Mouse (Mus musculus): Measurements from ENCODE around the gene Otogl. TPM values are rescaled to one million over a fixed set of nuclear protein-coding genes. Genes with fewer than 3 reads are reported as not detected.

The Otogl gene
- not detected in 2 replicates for total RNA-seq (2014; fragmentation: Nextera tagmentation)
- under 0.01 TPM in 2 replicates for total RNA-seq (2017)
- not detected in 2 replicates for polyA plus RNA-seq (2012)

- ATAC-seq (ENCODE audit: extremely low read depth, insufficient number of reproducible peaks, low FRiP score, poor library complexity, severe bottlenecking): no peak
- H3K9me3 ChIP-seq (replicated peaks): no peaks in the 10 kb centered on the region
- H3K36me3 ChIP-seq (replicated peaks): no peaks in the 10 kb centered on the region
- no peaks in the 10 kb centered on the region for H3K4me1 ChIP-seq (ENCODE audit: insufficient read depth, low read depth, low read length)
- no peak within 1 kb of the TSS for H3K4me3 ChIP-seq (ENCODE audit: low read depth, low read length)
- TF ChIP-seq GATA2 (IDR thresholded peaks at IDR 0.05; ENCODE audit: borderline replicate concordance, low read depth, low read length) (no peak), GATA1 (IDR thresholded peaks at IDR 0.05; ENCODE audit: borderline replicate concordance, low read length) (no peak), TAL1 (conservative IDR thresholded peaks at IDR 0.05; ENCODE audit: low read depth, low read length) (no peak), CTCF (IDR thresholded peaks at IDR 0.05; ENCODE audit: low read depth, low read length) (no peak), POLR2AphosphoS5 (IDR thresholded peaks at IDR 0.05; ENCODE audit: insufficient replicate concordance, low read depth, low read length) (no peak)
- no peaks in the 10 kb centered on the region for H3K27me3 ChIP-seq (ENCODE audit: insufficient read depth, low read length)
- DNase-seq (ENCODE audit: low spot score): no peak
These were observed at the start of gene Otogl for GRCm38 (mm10) chr10:107912084-107912573. Gene Otogl (minus strand): TSS chr10:107912134.

- no peaks in the 10 kb centered on the region for H3K4me1 ChIP-seq (ENCODE audit: insufficient read depth, low read depth, low read length)
- DNase-seq (ENCODE audit: low spot score) (no peak), ATAC-seq (ENCODE audit: extremely low read depth, insufficient number of reproducible peaks, low FRiP score, poor library complexity, severe bottlenecking) (no peak)
- TF ChIP-seq GATA2 (IDR thresholded peaks at IDR 0.05; ENCODE audit: borderline replicate concordance, low read depth, low read length): no peak
- TF ChIP-seq TAL1 (conservative IDR thresholded peaks at IDR 0.05; ENCODE audit: low read depth, low read length): no peak
- no peak for TF ChIP-seq POLR2AphosphoS5 (IDR thresholded peaks at IDR 0.05; ENCODE audit: insufficient replicate concordance, low read depth, low read length)
- TF ChIP-seq CTCF (IDR thresholded peaks at IDR 0.05; ENCODE audit: low read depth, low read length): no peak
- TF ChIP-seq GATA1 (IDR thresholded peaks at IDR 0.05; ENCODE audit: borderline replicate concordance, low read length): no peak
- H3K4me3 ChIP-seq (ENCODE audit: low read depth, low read length): no peak overlapping the region
- no peaks in the 10 kb centered on the region for H3K9me3 ChIP-seq (replicated peaks)
- H3K27me3 ChIP-seq (ENCODE audit: insufficient read depth, low read length): no peaks in the 10 kb centered on the region
- no peaks in the 10 kb centered on the region for H3K36me3 ChIP-seq (replicated peaks)
These were observed 44.7 kb upstream of the Otogl start for GRCm38 (mm10) chr10:107956588-107956987.

GRCm38 (mm10) chr10:107954444-107954843, 42.5 kb upstream of the Otogl start:
- no peaks in the 10 kb centered on the region for H3K4me1 ChIP-seq (ENCODE audit: insufficient read depth, low read depth, low read length)
- no peak overlapping the region for H3K4me3 ChIP-seq (ENCODE audit: low read depth, low read length)
- H3K9me3 ChIP-seq (replicated peaks): no peaks in the 10 kb centered on the region
- no peaks in the 10 kb centered on the region for H3K27me3 ChIP-seq (ENCODE audit: insufficient read depth, low read length)
- no peaks in the 10 kb centered on the region for H3K36me3 ChIP-seq (replicated peaks)
- no peak for DNase-seq (ENCODE audit: low spot score)
- no peak for TF ChIP-seq GATA2 (IDR thresholded peaks at IDR 0.05; ENCODE audit: borderline replicate concordance, low read depth, low read length)
- no peak for TF ChIP-seq GATA1 (IDR thresholded peaks at IDR 0.05; ENCODE audit: borderline replicate concordance, low read length)
- no peak for TF ChIP-seq TAL1 (conservative IDR thresholded peaks at IDR 0.05; ENCODE audit: low read depth, low read length)
- no peak for TF ChIP-seq CTCF (IDR thresholded peaks at IDR 0.05; ENCODE audit: low read depth, low read length)
- TF ChIP-seq POLR2AphosphoS5 (IDR thresholded peaks at IDR 0.05; ENCODE audit: insufficient replicate concordance, low read depth, low read length): no peak
- ATAC-seq (ENCODE audit: extremely low read depth, insufficient number of reproducible peaks, low FRiP score, poor library complexity, severe bottlenecking): no peak

DNA sequence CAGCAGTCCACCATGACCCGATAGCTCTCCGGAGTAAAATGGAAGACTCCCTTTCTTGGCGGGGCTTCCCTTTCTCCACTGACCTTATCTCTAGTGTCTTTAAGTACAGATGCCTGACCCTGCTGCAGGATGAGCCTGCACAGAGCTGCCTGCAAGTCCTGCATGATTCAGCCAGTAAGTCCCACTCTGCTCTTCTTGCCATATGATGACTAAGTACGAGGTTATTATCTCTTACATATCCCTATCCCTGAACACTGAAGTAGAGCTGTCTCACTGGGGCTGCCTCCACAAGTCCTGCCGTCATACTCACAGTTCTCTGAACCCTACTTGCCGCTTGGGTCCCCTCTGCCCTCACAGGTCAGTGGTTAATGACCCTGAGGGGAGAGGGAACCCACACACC, 39.7 kb upstream of the Otogl start:
- Histone ChIP-seq H3K9me3 (replicated peaks) (no peaks in the 10 kb centered on the region), H3K4me3 (ENCODE audit: low read depth, low read length) (no peak overlapping the region), H3K27me3 (ENCODE audit: insufficient read depth, low read length) (no peaks in the 10 kb centered on the region), H3K4me1 (ENCODE audit: insufficient read depth, low read depth, low read length) (no peaks in the 10 kb centered on the region), H3K36me3 (replicated peaks) (no peaks in the 10 kb centered on the region)
- DNase-seq (ENCODE audit: low spot score): no peak
- ATAC-seq (ENCODE audit: extremely low read depth, insufficient number of reproducible peaks, low FRiP score, poor library complexity, severe bottlenecking): no peak
- no peak for TF ChIP-seq GATA1 (IDR thresholded peaks at IDR 0.05; ENCODE audit: borderline replicate concordance, low read length)
- TF ChIP-seq POLR2AphosphoS5 (IDR thresholded peaks at IDR 0.05; ENCODE audit: insufficient replicate concordance, low read depth, low read length): no peak
- no peak for TF ChIP-seq TAL1 (conservative IDR thresholded peaks at IDR 0.05; ENCODE audit: low read depth, low read length)
- TF ChIP-seq CTCF (IDR thresholded peaks at IDR 0.05; ENCODE audit: low read depth, low read length): no peak
- TF ChIP-seq GATA2 (IDR thresholded peaks at IDR 0.05; ENCODE audit: borderline replicate concordance, low read depth, low read length): no peak

- no peaks in the 10 kb centered on the region for H3K9me3 ChIP-seq (replicated peaks)
These were observed 38.0 kb upstream of the Otogl start for GRCm38 (mm10) chr10:107949945-107950344.

GRCm38 (mm10) chr10:107948647-107949046, 36.7 kb upstream of the Otogl start:
- DNase-seq (ENCODE audit: low spot score) (no peak), ATAC-seq (ENCODE audit: extremely low read depth, insufficient number of reproducible peaks, low FRiP score, poor library complexity, severe bottlenecking) (no peak)
- Histone ChIP-seq H3K36me3 (replicated peaks) (no peaks in the 10 kb centered on the region), H3K4me1 (ENCODE audit: insufficient read depth, low read depth, low read length) (no peaks in the 10 kb centered on the region), H3K27me3 (ENCODE audit: insufficient read depth, low read length) (no peaks in the 10 kb centered on the region), H3K9me3 (replicated peaks) (no peaks in the 10 kb centered on the region), H3K4me3 (ENCODE audit: low read depth, low read length) (no peak overlapping the region)
- TF ChIP-seq TAL1 (conservative IDR thresholded peaks at IDR 0.05; ENCODE audit: low read depth, low read length): no peak
- no peak for TF ChIP-seq GATA2 (IDR thresholded peaks at IDR 0.05; ENCODE audit: borderline replicate concordance, low read depth, low read length)
- TF ChIP-seq CTCF (IDR thresholded peaks at IDR 0.05; ENCODE audit: low read depth, low read length): no peak
- no peak for TF ChIP-seq GATA1 (IDR thresholded peaks at IDR 0.05; ENCODE audit: borderline replicate concordance, low read length)
- no peak for TF ChIP-seq POLR2AphosphoS5 (IDR thresholded peaks at IDR 0.05; ENCODE audit: insufficient replicate concordance, low read depth, low read length)

More at GRCm38 (mm10) chr10:107949945-107950344, 38.0 kb upstream of the Otogl start:
- no peaks in the 10 kb centered on the region for H3K4me1 ChIP-seq (ENCODE audit: insufficient read depth, low read depth, low read length)
- DNase-seq (ENCODE audit: low spot score) (no peak), ATAC-seq (ENCODE audit: extremely low read depth, insufficient number of reproducible peaks, low FRiP score, poor library complexity, severe bottlenecking) (no peak)
- H3K36me3 ChIP-seq (replicated peaks): no peaks in the 10 kb centered on the region
- TF ChIP-seq TAL1 (conservative IDR thresholded peaks at IDR 0.05; ENCODE audit: low read depth, low read length) (no peak), GATA1 (IDR thresholded peaks at IDR 0.05; ENCODE audit: borderline replicate concordance, low read length) (no peak), POLR2AphosphoS5 (IDR thresholded peaks at IDR 0.05; ENCODE audit: insufficient replicate concordance, low read depth, low read length) (no peak), GATA2 (IDR thresholded peaks at IDR 0.05; ENCODE audit: borderline replicate concordance, low read depth, low read length) (no peak), CTCF (IDR thresholded peaks at IDR 0.05; ENCODE audit: low read depth, low read length) (no peak)
- no peak overlapping the region for H3K4me3 ChIP-seq (ENCODE audit: low read depth, low read length)
- no peaks in the 10 kb centered on the region for H3K27me3 ChIP-seq (ENCODE audit: insufficient read depth, low read length)

Measured in G1E (cell line).